Mouse (Mus musculus): ENCODE measurements around the gene Hoxd11. TPM values are rescaled to one million over a fixed set of nuclear protein-coding genes. Genes with fewer than 3 reads are reported as not detected.

Hoxd11 gene
- total RNA-seq, 2 experiments from 2014 or later = not detected

DNA sequence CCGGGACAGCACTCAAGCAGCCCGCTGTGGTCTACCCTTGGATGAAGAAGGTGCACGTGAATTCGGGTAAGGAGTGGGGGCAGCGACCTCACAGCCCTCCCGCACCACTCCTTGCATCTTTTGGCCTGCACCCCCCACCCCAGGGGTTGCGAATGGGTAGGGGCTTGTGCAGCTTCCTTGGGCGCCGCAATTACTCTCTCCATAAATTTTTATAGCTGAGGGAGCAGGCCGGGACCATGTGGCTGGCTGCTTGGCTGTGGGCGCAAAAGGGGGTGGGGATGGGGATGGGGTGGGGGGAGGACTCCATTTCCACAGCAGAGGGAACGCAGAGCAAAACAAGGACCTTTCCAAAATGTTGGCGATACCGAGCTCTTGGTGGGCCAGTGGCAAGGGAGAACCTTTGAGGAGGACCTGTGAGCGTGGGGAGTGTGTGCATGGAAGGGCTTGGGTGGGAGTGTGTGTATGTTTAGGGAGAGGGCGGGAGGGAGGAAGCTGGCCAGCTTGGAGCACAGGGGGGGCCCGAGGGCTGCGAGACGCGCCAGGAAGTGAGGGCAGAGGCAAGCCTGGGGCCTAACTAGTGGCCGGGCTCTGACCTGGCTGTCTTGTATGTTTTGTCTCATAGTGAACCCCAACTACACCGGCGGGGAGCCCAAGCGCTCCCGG is 48.4 kb downstream of the Hoxd11 start:
- DNase-seq (ENCODE audit: low spot score) = no peak

DNA sequence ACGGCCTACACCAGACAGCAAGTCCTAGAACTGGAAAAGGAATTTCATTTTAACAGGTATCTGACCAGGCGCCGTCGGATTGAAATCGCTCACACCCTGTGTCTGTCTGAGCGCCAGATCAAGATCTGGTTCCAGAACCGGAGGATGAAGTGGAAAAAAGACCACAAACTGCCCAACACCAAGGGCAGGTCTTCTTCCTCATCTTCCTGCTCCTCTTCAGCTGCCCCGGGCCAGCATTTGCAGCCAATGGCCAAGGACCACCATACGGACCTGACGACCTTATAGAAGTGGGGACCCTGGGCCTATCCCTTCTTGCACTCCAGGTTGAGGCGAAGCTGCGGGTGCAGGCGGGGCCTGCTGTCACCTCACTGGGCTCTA is 48.9 kb downstream of the Hoxd11 start:
- no peak for DNase-seq (ENCODE audit: low spot score)

DNA sequence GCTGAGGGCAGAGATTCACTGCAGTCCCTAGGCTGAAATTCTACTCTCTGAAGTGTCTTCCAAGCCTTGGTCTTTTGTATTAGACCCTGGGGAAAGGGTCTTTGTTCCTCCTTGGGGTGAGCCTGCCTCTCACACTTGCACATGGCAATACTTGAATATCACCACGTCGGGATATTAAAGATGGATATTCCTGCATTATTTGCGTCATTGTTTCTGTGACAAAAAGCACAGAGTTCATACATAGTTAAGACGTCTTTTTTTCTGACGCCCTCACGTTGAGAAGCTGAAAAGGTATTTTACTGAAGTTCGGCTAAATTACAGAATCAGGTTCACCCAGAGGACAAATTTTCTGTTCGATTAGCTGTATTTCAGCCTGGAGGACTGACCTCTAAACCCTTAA is 51.0 kb downstream of the Hoxd11 start:
- DNase-seq (ENCODE audit: low spot score) = no peak

DNA sequence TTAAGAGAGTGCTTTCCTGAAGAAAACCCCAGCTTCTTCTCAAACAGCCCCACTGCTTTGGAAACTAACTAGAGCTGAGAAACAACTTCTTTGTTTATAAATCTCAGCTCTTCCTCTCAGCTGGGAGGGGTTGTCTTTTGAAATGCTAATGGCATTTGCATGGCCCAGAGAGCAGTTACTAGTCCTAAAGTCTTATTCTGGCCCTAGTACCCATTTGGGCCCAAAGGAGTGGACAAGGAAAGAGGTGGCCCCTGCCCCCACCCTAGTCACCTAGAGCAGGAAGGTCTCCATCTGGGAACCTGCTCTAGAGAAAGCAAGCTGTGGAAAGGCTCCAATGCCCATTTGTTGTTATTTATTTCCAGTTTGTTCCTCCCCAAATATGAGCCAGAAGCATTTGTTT is 51.7 kb downstream of the Hoxd11 start:
- DNase-seq (ENCODE audit: low spot score) = no peak

DNA sequence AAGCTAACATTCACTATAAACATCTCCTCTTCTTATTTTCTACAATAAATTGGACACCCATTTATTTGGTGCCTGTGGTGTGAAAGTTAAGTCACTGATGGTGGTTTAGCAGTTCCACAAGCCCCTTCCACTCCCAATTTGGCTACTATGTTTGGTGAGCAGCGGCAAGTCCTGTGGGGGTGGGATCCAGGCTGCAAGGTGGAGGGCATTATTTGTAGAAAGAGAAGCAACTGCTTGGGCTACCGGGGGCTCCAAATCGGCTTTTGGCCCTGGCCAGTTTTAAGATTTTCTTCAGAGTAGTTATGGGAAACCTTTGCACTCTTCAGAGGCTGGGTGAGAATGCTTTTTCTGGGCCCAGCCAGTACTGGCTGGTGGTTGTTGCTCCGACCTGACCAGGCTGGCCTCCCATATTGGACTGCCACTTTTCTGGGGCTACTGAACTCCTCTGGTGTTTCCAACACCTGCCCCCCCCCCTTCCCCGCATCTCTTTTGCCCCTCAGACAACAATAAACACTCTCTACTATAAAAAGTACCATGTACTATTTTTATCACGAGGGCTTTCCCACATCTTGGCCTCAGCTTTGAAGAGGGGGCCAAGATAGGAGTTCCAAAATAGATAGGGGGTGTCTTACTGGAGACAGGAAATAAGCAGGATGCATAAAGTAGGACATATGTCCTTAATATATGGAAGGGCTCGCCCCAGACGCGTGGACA is 52.6 kb downstream of the Hoxd11 start:
- no peak for DNase-seq (ENCODE audit: low spot score)

DNA sequence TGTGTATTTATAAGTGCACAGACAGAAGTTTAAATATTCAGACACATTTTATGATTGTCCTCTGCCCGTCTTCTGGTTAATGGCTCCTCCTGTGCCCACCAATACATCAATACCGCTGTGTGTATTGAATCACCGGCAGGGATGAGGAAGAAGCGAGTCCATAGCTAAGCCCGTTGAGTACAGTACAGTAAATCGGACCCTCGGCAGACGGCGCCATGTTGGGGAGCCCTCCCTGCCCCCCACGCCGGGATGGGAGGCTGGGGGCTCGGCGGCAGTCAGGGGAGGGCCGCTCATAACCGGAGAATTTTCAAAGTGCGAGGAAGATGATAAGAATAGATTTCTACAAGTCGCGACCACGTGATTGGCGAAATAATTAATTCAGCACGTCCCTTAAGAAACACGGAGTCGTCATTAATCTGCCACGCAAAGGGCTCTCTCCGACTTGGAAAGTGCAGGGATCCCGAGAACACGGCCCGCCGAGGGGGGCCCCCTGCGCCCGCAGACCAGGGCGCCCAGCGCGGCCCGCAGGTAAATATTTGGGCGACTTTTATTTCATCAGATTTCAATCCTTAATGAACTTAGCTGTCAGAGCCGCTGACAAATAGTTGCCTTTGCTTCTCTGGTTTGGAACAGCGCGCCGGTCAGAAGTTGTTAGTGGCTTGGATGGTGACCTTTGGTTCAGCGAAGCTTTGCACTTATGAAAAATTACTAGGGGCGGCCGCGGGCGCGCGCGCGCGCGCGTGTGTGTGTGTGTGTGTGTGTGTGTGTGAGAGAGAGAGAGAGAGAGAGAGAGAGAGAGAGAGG is 53.4 kb downstream of the Hoxd11 start:
- no peak for DNase-seq (ENCODE audit: low spot score)

DNA sequence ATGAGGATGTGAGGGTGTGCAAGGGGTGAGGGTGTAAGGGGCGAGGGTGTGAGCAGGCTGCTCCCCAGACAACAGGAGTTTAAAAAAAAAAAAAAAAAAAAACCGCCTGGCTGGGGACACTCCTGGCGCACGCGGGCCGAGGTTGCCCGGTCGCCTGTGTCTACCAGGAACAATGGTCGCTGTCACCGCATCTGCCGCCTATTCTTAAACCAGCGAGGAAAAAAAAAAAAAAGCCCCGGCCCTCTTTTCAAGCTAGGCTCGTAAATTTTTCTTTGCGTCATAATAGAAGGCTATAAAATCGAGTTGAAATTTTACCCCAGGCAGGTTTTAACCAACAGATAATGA is 53.9 kb downstream of the Hoxd11 start:
- no peak for DNase-seq (ENCODE audit: low spot score)

GRCm38 (mm10) chr2:74733765-74734164 is 54.4 kb downstream of the Hoxd11 start:
- DNase-seq (ENCODE audit: low spot score) = no peak

- DNase-seq (ENCODE audit: low spot score) = no peak
Observed at GRCm38 (mm10) chr2:74734451-74734850, 55.1 kb downstream of the Hoxd11 start.

DNA sequence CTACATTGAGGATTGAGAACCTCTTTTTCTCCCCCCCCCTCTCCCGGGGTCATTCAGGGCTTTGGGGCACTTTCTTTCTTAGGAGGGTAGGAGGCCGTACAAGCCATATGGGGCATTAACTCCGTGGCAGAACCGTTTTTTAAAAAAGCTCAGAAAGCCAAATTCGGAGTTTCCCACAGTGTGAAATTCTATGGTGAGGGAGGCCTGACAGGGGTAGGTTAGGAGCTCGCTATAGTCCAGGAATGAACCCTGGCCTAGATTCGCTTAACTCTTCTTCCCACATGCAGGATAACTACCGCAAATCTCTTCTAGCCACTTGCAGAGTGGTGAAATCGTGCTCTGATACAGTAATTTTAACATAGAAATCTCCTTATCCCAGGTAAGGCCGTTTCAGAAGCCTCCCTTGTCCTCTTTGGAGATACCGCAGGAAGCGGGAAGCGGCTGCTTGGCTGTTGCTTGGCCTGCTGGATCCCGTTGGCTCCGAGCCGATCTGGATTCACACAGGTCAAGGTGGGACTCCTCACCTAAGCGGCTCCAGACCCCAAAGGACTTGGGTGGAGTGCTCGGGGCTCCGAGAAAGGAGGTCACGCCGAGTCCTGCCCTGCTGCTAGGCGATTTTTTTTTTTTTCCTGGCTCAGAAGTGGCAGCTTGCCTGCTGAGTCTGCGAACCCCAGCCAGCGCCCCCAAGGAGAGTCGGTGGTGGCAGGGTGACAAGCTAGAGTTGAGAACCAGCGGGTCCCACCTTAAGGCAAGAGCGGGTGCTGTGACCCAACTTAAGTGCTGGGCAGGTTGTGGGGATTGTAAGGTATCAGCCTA is 55.8 kb downstream of the Hoxd11 start:
- no peak for DNase-seq (ENCODE audit: low spot score)

DNA sequence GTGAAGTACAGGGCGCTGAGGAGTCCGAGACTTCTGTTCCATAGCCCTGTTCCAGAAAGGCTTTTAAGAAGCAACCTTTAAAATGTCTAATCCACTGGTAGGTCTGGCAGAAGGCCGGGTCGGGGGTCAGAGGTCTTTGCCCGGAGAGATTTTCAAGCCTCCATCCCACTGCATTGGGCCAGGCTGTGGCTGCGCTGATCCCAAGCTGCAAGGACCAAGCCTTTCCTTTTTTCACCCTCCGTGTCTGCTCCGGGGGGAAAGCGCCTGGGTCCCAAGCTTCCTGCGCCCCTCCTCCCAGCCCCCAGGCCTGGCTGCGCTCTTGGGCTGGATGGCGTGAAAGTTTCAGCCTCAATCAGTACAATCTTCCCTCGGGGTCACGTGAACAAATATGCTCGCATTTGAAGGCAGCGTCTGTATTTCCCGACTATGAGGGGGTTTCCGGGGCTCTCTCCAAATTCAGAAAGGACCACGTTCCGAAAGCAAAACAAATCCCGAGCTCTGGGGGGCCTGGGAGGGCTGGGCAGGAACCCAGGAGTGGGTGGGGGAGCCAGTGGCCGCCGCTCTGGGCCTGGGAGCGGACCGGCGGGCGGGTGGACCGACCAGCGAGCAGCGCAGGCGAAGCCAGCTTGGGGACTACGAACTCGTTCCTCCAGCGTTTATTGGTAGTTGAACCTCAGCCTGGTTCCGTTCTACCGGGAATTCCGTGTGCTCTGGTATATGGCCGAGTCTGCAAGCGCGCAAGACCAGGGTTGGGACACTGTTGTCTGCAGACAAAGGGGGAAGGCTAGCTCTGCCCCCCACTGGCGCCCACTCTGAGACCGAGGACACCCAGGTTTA is 56.7 kb downstream of the Hoxd11 start:
- no peak for DNase-seq (ENCODE audit: low spot score)

Small RNAs within 50 kb of the gene (microRNA-seq; reads per million reads assigned to microRNA genes)
- not detected for gene Gm44463
- 31,031 reads per million, percentile 98 among the genes with 10 or more reads in this experiment for gene Mir10b

Other genes with a start within 250 kb of the Hoxd11 start
- gene Lnpk, start 100.1 kb upstream of the Hoxd11 start, total RNA-seq (2021) = 10 to 100 TPM; 61.9 to 67.5 TPM
- not detected for gene Evx2, start 20.0 kb upstream of the Hoxd11 start, total RNA-seq (2021)
- gene Hoxd13, start 11.2 kb upstream of the Hoxd11 start, total RNA-seq (2021) = not detected
- not detected for gene Hoxd12, start 4.5 kb upstream of the Hoxd11 start, total RNA-seq (2021)
- 1 to 10 TPM; 5.0 to 6.1 TPM for gene Hoxd10, start 12.4 kb downstream of the Hoxd11 start, total RNA-seq (2021)
- 10 to 100 TPM; 17.0 to 18.1 TPM for gene Hoxd9, start 18.2 kb downstream of the Hoxd11 start, total RNA-seq (2021)
- 10 to 100 TPM; 32.2 to 40.3 TPM for gene Hoxd8, start 25.1 kb downstream of the Hoxd11 start, total RNA-seq (2021)
- not detected for gene Hoxd3, start 32.4 kb downstream of the Hoxd11 start, total RNA-seq (2021)
- 1 to 10 TPM; 1.0 to 1.3 TPM for gene Hoxd4, start 32.4 kb downstream of the Hoxd11 start, total RNA-seq (2021)
- under 1 TPM; 0.07 to 0.19 TPM for gene Gm28230, start 47.2 kb downstream of the Hoxd11 start, total RNA-seq (2021)
- not detected for gene Hoxd1, start 83.4 kb downstream of the Hoxd11 start, total RNA-seq (2021)
- gene Mtx2, start 146.2 kb downstream of the Hoxd11 start, total RNA-seq (2021) = 10 to 100 TPM; 30.7 to 38.1 TPM

Measured in gastrocnemius, adult 18-20 months (tissue).